Mouse (Mus musculus): ENCODE results near the gene Banp. TPM values are rescaled to one million over a fixed set of nuclear protein-coding genes. Genes with fewer than 3 reads are reported as not detected.

The Banp gene
- total RNA-seq, 2 experiments from 2014 or later: 27.4 to 38.5 TPM

DNA sequence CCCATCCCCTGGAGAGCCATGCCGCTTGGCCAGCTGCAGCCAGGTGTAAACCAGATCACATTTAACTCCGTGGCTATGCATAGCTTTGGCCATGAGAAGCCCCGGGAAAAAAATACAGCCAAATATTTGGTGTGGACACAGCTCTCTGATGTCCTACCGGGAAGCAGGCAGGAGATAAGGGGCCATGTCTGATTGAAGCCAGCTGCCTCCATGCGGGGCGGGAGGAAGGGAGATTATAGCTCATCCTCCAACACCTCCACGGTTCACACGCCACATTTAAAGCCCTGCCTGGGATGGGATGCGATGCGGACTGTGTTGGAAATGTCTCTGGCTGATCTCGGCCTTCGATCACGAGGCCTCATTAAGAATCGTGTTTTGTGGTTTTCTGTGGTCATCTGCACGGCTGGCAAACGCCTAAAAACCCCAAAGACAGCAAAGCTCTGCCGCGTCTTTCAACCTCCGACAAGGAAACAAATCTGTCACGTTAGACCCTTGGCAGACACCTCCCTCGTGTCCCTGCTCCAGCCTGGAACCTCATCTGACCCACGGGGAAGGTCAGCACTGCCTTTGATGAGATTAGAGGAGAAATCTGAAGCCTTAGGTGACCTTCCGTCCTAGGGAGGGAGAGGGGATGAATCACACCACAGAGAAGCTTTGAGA, 126.8 kb downstream of the Banp start:
- intact Hi-C loops (cut with DNase I): no loop called here
- no peak for DNase-seq (ENCODE audit: low spot score in 2 of 2)

DNA sequence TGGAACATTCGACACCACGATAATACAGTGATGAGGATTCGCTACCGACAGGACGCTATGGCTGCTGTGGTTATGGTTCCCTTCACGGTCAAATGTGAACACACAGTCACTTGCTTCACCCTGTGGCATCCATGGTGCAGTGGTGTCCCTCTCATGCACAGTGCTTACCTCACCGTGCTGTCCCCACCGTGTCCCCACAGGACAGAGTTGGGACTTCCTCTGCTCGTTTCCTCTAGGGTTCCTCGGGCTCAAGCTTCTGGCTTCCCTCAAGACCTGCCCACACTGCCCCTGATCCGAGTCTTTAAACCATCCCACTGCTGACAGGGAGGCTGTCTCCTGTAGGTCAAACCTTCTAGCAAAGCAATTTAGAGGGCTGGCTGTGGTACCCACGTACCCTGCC, 128.8 kb downstream of the Banp start:
- DNase-seq (ENCODE audit: low spot score in 2 of 2): no peak
- intact Hi-C loops (cut with DNase I): no loop called here

Small RNA genes lying within 50 kb of the gene (microRNA-seq; reads per million reads assigned to microRNA genes)
- 0.34 to 0.53 reads per million in 2 experiments for gene Mir7237

Other genes with a start within 250 kb of the Banp start
- 100 to 1,000 TPM; 187 to 192 TPM for gene Jph3, start 220.1 kb upstream of the Banp start, total RNA-seq (2021)
- gene Klhdc4, start 120.2 kb upstream of the Banp start, total RNA-seq (2021): 10 to 100 TPM; 26.0 to 27.1 TPM
- 100 to 1,000 TPM; 114 to 130 TPM for gene Slc7a5, start 42.1 kb upstream of the Banp start, total RNA-seq (2021)
- gene Car5a, start 4.8 kb upstream of the Banp start, total RNA-seq (2021): under 1 TPM in 1 of 2 experiments, not detected in 1; 0.29 TPM

Measured in left cerebral cortex, postnatal 14 days (tissue).